Mouse (Mus musculus): ENCODE data around the gene Sbf2.

Sbf2 gene

GRCm38 (mm10) chr7:110387565-110387964, 227.2 kb downstream of the Sbf2 start:
- DNase-seq = no peak

GRCm38 (mm10) chr7:110385482-110385881, 229.2 kb downstream of the Sbf2 start:
- DNase-seq = no peak

- DNase-seq = no peak
Measured at GRCm38 (mm10) chr7:110384343-110384742, 230.4 kb downstream of the Sbf2 start.

DNA sequence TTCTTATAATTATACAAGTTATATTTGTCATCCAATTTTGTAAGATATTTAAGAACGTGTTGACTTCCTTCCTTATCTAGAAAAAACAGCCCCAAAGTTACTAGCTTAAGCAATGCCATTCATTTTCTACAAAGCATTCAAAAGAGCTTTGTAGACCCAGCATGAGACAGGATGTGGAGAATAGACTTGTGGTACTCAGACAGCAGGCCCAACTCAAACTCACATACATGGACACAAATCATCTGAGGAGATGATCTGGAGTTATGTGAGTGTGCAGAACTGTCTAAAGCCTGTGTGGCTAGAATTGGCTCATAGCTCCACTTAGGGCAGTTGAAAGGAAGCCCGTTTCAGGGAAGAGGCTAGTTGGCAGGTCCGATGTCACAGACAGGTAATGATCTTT, 233.1 kb downstream of the Sbf2 start:
- DNase-seq = no peak

GRCm38 (mm10) chr7:110379335-110379914, 235.3 kb downstream of the Sbf2 start:
- no peak for DNase-seq

DNA sequence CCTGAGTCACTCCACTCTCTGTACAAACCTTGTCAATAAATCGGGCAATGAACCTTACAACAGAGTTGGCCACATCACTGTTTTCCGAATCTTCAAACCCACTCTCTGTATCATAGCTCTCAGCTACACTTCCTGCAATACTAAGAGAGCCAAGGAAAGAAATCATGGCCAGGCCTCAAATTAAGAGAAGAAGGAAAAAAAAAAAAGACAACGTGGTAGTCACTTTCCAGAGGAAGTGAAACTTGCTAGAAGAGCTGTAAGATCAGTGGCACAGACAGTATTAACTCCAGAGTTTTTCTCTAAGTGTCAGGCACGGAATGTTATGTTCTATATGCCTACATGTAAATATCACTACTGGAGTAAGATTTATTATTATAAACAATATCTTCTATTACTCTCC, 242.2 kb downstream of the Sbf2 start:
- no peak for DNase-seq

- no peak for DNase-seq
Measured at GRCm38 (mm10) chr7:110362005-110362404, 252.7 kb downstream of the Sbf2 start.

DNA sequence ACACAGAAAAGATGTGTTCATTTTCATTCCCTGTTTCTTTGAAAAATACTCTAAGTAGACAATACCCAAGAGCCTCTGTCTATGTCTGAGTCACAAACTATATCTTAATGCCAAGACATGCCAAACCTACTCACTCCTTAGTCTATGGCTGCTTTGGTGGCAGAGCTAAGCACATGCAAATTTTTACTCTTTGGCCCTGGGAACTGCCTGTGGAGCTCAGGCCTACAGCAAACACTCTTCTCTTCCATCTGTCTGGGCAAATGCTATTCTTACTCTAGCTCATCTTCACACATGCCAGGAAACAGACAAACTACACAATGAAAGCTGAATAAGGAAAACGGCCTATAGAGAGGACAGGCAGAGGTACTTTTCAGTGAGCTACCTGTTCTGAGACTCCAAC, 253.2 kb downstream of the Sbf2 start:
- DNase-seq = no peak

DNA sequence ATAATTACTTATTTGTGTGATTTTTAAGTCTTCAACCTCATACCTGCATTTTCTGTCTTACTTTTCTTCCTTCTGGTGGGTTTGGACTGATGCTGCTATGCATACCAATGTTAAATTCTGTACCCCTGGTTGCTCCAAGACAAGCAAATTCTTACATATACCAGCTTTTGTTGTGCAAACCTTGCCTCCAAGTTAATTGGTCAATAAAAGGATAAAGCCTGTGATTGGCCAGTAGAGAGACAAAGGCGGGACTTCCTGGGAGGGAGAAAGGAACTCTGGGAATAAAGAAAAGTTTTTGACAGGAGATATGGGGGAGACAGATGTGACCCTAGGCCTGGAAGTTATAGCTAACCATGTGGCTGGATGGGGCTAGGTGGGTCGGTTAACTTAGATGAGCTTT, 255.3 kb downstream of the Sbf2 start:
- no peak for DNase-seq

DNA sequence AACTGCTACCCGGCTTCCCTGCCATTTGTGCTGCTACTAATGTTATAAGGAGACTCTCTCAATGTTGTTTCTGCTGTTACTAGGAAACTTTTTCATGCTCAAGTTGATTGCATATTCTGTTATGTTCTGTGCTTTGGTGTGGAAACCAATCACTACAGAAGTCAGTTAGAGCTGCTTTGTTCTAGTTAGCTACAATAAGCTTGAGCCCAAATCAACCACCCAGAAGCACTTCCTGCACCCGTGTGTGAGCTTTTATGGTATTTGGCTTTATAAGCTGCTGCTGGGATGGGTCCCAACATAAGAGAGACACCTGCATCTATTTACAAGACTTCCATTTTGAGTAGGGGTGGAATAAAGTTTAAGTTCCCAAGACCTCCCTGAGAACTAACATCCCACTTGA, 260.8 kb downstream of the Sbf2 start:
- DNase-seq = no peak

GRCm38 (mm10) chr7:110347250-110347649, 267.5 kb downstream of the Sbf2 start:
- DNase-seq = no peak

GRCm38 (mm10) chr7:110337601-110338000, 277.1 kb downstream of the Sbf2 start:
- DNase-seq = no peak

- DNase-seq = no peak
Measured at GRCm38 (mm10) chr7:110325381-110326110, 289.2 kb downstream of the Sbf2 start.

GRCm38 (mm10) chr7:110324852-110325251, 289.9 kb downstream of the Sbf2 start:
- DNase-seq = no peak

DNA sequence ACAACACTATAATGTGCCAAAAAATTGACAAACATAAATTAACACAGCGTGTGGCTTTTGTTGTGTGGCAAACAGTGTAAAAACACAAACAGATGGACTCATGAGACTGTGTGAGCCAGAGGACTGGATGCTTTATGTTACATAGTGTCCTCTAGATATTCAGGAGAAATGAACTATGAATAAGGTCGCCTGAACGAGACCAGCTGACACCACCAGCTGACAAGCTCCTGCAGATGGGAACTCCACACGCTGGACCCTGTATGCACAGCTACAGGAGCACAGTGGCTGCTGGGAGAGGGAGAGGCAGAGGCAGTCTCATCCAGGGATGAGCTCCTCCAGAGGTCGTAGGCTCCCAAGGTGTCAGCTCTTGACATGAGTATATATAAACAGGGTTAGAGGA, 293.6 kb downstream of the Sbf2 start:
- DNase-seq = no peak

DNA sequence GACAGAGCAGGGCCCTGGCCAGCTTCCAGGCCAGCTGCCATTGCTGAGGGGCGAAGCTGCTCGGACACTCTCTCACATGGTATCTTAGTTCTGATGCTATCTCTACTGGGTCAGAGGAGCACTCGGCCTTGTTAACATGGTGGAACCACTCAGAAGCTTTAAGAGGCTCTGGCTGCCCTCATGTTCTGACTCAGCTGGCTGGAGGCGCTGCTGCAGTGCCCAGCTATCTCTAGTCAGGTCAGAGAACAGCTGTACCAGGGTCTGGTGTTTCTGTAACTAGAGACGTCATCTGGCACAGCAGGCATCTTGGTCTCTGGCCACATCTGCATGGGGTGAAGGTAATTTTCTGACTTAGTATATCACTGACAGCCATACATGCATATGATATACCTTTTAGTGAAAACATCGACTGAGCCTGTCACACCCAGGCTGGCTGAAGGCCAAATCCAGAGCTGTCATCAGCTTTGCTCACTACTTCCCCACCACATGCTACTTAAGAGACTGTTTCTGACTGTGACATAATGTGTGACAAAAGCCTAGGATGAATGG, 295.7 kb downstream of the Sbf2 start:
- no peak for DNase-seq

- no peak for DNase-seq
Measured at GRCm38 (mm10) chr7:110317412-110317811, 297.3 kb downstream of the Sbf2 start.

DNA sequence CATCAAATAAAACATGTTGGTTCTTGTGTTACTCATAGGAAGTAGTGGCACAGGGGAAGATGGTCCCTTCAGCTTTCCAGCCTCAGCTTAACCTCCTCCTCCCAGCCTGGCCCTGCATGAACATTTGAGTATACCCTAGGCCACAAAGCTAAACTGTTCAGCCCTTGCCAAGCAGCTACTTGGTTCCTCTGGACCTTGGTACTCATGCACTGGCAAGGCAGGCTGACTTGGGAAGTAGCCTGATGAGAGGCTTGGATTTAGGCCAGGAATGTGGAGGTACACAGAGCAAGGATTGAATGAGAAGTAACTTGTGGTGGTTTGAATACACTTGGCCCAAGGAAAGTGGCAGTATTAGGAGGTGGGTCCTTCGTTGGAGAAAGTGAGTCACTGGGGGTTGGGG, 299.4 kb downstream of the Sbf2 start:
- peak in 1 of 2 experiments; percentile 25 for DNase-seq

- DNase-seq = no peak
Measured at GRCm38 (mm10) chr7:110314401-110314890, 300.3 kb downstream of the Sbf2 start.

DNA sequence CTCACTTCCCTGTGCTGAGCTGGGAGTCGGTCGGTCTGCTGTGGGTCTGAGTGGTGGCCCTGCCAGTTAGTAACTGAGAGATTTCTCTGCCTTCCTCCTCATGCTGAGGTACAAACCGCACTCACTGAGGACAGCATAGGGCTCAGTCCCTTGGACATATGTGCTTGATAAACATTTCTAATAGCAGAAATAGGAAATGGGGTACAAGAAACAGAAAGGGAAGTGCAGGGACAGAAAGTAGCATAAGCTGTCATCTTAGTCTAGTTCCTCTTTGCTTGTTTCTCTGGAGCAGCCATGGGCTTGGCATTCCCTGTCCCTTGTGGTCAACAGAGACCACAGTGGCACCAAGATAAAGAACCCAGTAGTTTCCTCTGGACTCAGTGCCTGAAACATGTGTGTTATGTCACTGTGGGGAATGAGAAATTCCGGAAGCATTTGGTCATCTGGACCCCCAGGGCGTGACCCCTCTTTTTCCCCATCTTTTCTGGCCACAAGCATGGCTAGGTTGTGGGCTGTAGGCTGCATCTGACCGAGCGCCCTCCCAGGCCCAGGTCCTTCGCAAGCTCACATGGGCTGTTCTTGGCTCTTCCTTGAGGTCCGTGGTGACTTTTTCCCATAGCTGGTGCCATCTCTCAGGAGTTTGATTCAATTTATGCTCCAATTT, 301.2 kb downstream of the Sbf2 start:
- no peak for DNase-seq

GRCm38 (mm10) chr7:110309246-110309645, 305.5 kb downstream of the Sbf2 start:
- DNase-seq = no peak

DNA sequence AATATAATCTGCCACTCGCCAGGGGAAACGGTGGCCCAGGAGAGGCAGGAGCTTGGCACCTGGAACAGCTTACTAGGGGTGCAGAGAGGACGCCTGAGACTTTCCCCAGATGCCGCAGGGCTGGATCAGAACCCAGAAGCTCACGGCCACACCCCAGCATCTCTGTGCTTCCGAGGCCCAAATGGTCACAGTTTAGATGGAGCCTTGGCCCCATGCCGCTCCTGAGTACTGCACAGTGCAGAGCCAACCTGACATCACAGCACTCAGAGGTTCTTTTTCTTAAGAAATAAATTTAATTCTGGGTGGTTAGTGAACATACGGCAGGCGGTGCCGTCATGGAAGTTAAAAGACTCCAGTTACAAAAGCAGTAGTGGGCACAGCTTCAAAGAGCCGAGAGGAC, 307.0 kb downstream of the Sbf2 start:
- no peak for DNase-seq

- no peak for DNase-seq
Measured at GRCm38 (mm10) chr7:110306281-110306680, 308.4 kb downstream of the Sbf2 start.

GRCm38 (mm10) chr7:110305486-110305885, 309.2 kb downstream of the Sbf2 start:
- peak; percentile 66 to 90 for DNase-seq
